Mouse (Mus musculus) testis, adult 2 months (tissue): ENCODE results near the gene Galns.

Experiments used
- CTCF ChIP-seq: fragments of 200-500 bp; IDR thresholded peaks from 2 replicates; pipeline ENCODE4 v1.5.1; 2012; ENCODE audit warnings: low read depth, mild to moderate bottlenecking, inconsistent platforms, low read length, moderate library complexity; ENCODE audit not compliant: control insufficient read depth, insufficient read depth, insufficient replicate concordance
- POLR2A ChIP-seq: fragments of 200-500 bp; IDR thresholded peaks from 2 replicates; pipeline ENCODE4 v1.6.1; 2012; ENCODE audit warnings: low read depth, mild to moderate bottlenecking, inconsistent platforms, low read length, moderate library complexity; ENCODE audit not compliant: control insufficient read depth

GRCm38 (mm10) chr8:122622727-122623126 lies 11.5 kb upstream of the Galns start, which contains the start of gene Pabpn1l:
- TF ChIP-seq POLR2A (no peak), CTCF (no peak)
